Mouse (Mus musculus): ENCODE data around the gene Vmn2r118. TPM values are rescaled to one million over a fixed set of nuclear protein-coding genes. Genes with fewer than 3 reads are reported as not detected.

The Vmn2r118 gene
- not detected for total RNA-seq (2021)
- long read RNA-seq, experiment 1, result 0 reads
- long read RNA-seq, experiment 2, result 0 reads

- no peak for DNase-seq (ENCODE audit: low spot score)
Measured at GRCm38 (mm10) chr17:55625092-55625491, at the start of gene Vmn2r118. Vmn2r118 (minus strand) TSS chr17:55625192.

- DNase-seq (ENCODE audit: low spot score), result no peak
Measured at GRCm38 (mm10) chr17:55661099-55661498, 36.1 kb upstream of the Vmn2r118 start.

- DNase-seq (ENCODE audit: low spot score), result no peak
Measured at GRCm38 (mm10) chr17:55590838-55591237, 34.2 kb downstream of the Vmn2r118 start.

- DNase-seq (ENCODE audit: low spot score), result no peak
Measured at GRCm38 (mm10) chr17:55561774-55562173, 63.2 kb downstream of the Vmn2r118 start.

- no peak for DNase-seq (ENCODE audit: low spot score)
Measured at GRCm38 (mm10) chr17:55548476-55548875, 76.5 kb downstream of the Vmn2r118 start.

Other genes starting within 250 kb of the Vmn2r118 start
- gene St6gal2, start 179.8 kb downstream of the Vmn2r118 start, total RNA-seq (2021), result not detected
- gene Pot1b, start 87.4 kb upstream of the Vmn2r118 start, total RNA-seq (2021), result 1 to 10 TPM in 1 of 2 experiments, under 1 TPM in 1; 0.80 to 1.1 TPM
- gene Adgre4, start 124.8 kb upstream of the Vmn2r118 start, total RNA-seq (2021), result under 1 TPM; 0.09 to 0.12 TPM